Mouse (Mus musculus): ENCODE data around the gene Ap4b1. TPM values are rescaled to one million over a fixed set of nuclear protein-coding genes. Genes with fewer than 3 reads are reported as not detected.
"Not testable (repeated sequence)": the region's sequence is repeated elsewhere in the genome, so short reads cannot be mapped to it uniquely, and the experiment has no call there.

The Ap4b1 gene
- polyA plus RNA-seq, 1 experiment from 2014 or later = 16.3 TPM

GRCm38 (mm10) chr3:103834001-103834400, 24.7 kb downstream of the Ap4b1 start:
- Histone ChIP-seq H3K9me3 (replicated peaks; ENCODE audit: low read length) (no peaks in the 10 kb centered on the region), H3K36me3 (ENCODE audit: insufficient read depth, low read length) (no peaks in the 10 kb centered on the region), H3K27me3 (ENCODE audit: insufficient read depth, low read length) (no peaks in the 10 kb centered on the region), H3K27ac (no peak overlapping the region), H3K4me1 (replicated peaks; ENCODE audit: insufficient read depth, low read length) (no peaks in the 10 kb centered on the region), H3K4me2 (ENCODE audit: low read length) (no peak overlapping the region), H3K9ac (ENCODE audit: low read depth, low read length) (no peak overlapping the region), H3K4me3 (replicated peaks; ENCODE audit: low read depth, low read length) (no peak overlapping the region)
- no peak for ATAC-seq (replicated peaks; ENCODE audit: low FRiP score, low read depth)
- TF ChIP-seq CTCF (IDR thresholded peaks at IDR 0.05; ENCODE audit: low read depth) = no peak
- no peak for DNase-seq (ENCODE audit: low spot score)
- WGBS = 78% methylated on average over 2 of the region's 2 CpGs

GRCm38 (mm10) chr3:103835272-103835950, 26.1 kb downstream of the Ap4b1 start:
- no peak overlapping the region for H3K4me2 ChIP-seq (ENCODE audit: low read length)
- TF ChIP-seq CTCF (IDR thresholded peaks at IDR 0.05; ENCODE audit: low read depth) = no peak
- H3K4me1 ChIP-seq (replicated peaks; ENCODE audit: insufficient read depth, low read length) = no peaks in the 10 kb centered on the region
- H3K27me3 ChIP-seq (ENCODE audit: insufficient read depth, low read length) = no peaks in the 10 kb centered on the region
- no peaks in the 10 kb centered on the region for H3K36me3 ChIP-seq (ENCODE audit: insufficient read depth, low read length)
- H3K27ac ChIP-seq = no peak overlapping the region
- no peak overlapping the region for H3K9ac ChIP-seq (ENCODE audit: low read depth, low read length)
- H3K4me3 ChIP-seq (replicated peaks; ENCODE audit: low read depth, low read length) = no peak overlapping the region
- no peaks in the 10 kb centered on the region for H3K9me3 ChIP-seq (replicated peaks; ENCODE audit: low read length)
- no peak for DNase-seq (ENCODE audit: low spot score)
- WGBS = 79% methylated on average over 6 of the region's 6 CpGs
- ATAC-seq (replicated peaks; ENCODE audit: low FRiP score, low read depth) = no peak

GRCm38 (mm10) chr3:103835951-103836310, 26.6 kb downstream of the Ap4b1 start:
- H3K4me2 ChIP-seq (ENCODE audit: low read length) = no peak overlapping the region
- H3K9me3 ChIP-seq (replicated peaks; ENCODE audit: low read length) = no peaks in the 10 kb centered on the region
- H3K4me3 ChIP-seq (replicated peaks; ENCODE audit: low read depth, low read length) = no peak overlapping the region
- H3K36me3 ChIP-seq (ENCODE audit: insufficient read depth, low read length) = no peaks in the 10 kb centered on the region
- no peaks in the 10 kb centered on the region for H3K27me3 ChIP-seq (ENCODE audit: insufficient read depth, low read length)
- 75% methylated on average over 10 of the region's 10 CpGs for WGBS
- no peak for ATAC-seq (replicated peaks; ENCODE audit: low FRiP score, low read depth)
- no peaks in the 10 kb centered on the region for H3K4me1 ChIP-seq (replicated peaks; ENCODE audit: insufficient read depth, low read length)
- H3K9ac ChIP-seq (ENCODE audit: low read depth, low read length) = no peak overlapping the region
- no peak for DNase-seq (ENCODE audit: low spot score)
- no peak overlapping the region for H3K27ac ChIP-seq
- TF ChIP-seq CTCF (IDR thresholded peaks at IDR 0.05; ENCODE audit: low read depth) = no peak

- H3K27ac ChIP-seq = no peak overlapping the region
- DNase-seq (ENCODE audit: low spot score) = no peak
- no peak for ATAC-seq (replicated peaks; ENCODE audit: low FRiP score, low read depth)
- no peak overlapping the region for H3K4me2 ChIP-seq (ENCODE audit: low read length)
- no peaks in the 10 kb centered on the region for H3K9me3 ChIP-seq (replicated peaks; ENCODE audit: low read length)
- no peak overlapping the region for H3K9ac ChIP-seq (ENCODE audit: low read depth, low read length)
- no peak overlapping the region for H3K4me3 ChIP-seq (replicated peaks; ENCODE audit: low read depth, low read length)
- no peak for TF ChIP-seq CTCF (IDR thresholded peaks at IDR 0.05; ENCODE audit: low read depth)
- no peaks in the 10 kb centered on the region for H3K27me3 ChIP-seq (ENCODE audit: insufficient read depth, low read length)
- no peaks in the 10 kb centered on the region for H3K4me1 ChIP-seq (replicated peaks; ENCODE audit: insufficient read depth, low read length)
- 96% methylated on average over 5 of the region's 5 CpGs for WGBS
- no peaks in the 10 kb centered on the region for H3K36me3 ChIP-seq (ENCODE audit: insufficient read depth, low read length)
These were observed 27.1 kb downstream of the Ap4b1 start for GRCm38 (mm10) chr3:103836453-103836852.

GRCm38 (mm10) chr3:103839711-103840110, 30.4 kb downstream of the Ap4b1 start:
- Histone ChIP-seq H3K27me3 (ENCODE audit: insufficient read depth, low read length) (no peaks in the 10 kb centered on the region), H3K4me2 (ENCODE audit: low read length) (no peak overlapping the region), H3K9me3 (replicated peaks; ENCODE audit: low read length) (no peaks in the 10 kb centered on the region; the same call in 1 of the 2 replicates), H3K27ac (no peak overlapping the region), H3K36me3 (ENCODE audit: insufficient read depth, low read length) (no peaks in the 10 kb centered on the region), H3K4me1 (replicated peaks; ENCODE audit: insufficient read depth, low read length) (no peaks in the 10 kb centered on the region), H3K9ac (ENCODE audit: low read depth, low read length) (no peak overlapping the region), H3K4me3 (replicated peaks; ENCODE audit: low read depth, low read length) (no peak overlapping the region)
- ATAC-seq (replicated peaks; ENCODE audit: low FRiP score, low read depth) (no peak), DNase-seq (ENCODE audit: low spot score) (no peak)
- no peak for TF ChIP-seq CTCF (IDR thresholded peaks at IDR 0.05; ENCODE audit: low read depth)
- WGBS = 83% methylated on average over 6 of the region's 6 CpGs

GRCm38 (mm10) chr3:103840195-103840594, 30.9 kb downstream of the Ap4b1 start:
- not testable (repeated sequence) for ATAC-seq (replicated peaks; ENCODE audit: low FRiP score, low read depth); H3K9me3 ChIP-seq (replicated peaks; ENCODE audit: low read length); H3K27me3 ChIP-seq (ENCODE audit: insufficient read depth, low read length); H3K36me3 ChIP-seq (ENCODE audit: insufficient read depth, low read length); H3K9ac ChIP-seq (ENCODE audit: low read depth, low read length); H3K27ac ChIP-seq; H3K4me1 ChIP-seq (replicated peaks; ENCODE audit: insufficient read depth, low read length); DNase-seq (ENCODE audit: low spot score); H3K4me3 ChIP-seq (replicated peaks; ENCODE audit: low read depth, low read length); H3K4me2 ChIP-seq (ENCODE audit: low read length)
- 96% methylated on average over 3 of the region's 3 CpGs for WGBS

- H3K27ac ChIP-seq; DNase-seq (ENCODE audit: low spot score); ATAC-seq (replicated peaks; ENCODE audit: low FRiP score, low read depth); H3K27me3 ChIP-seq (ENCODE audit: insufficient read depth, low read length); H3K4me2 ChIP-seq (ENCODE audit: low read length); H3K4me1 ChIP-seq (replicated peaks; ENCODE audit: insufficient read depth, low read length); H3K36me3 ChIP-seq (ENCODE audit: insufficient read depth, low read length); H3K4me3 ChIP-seq (replicated peaks; ENCODE audit: low read depth, low read length); H3K9ac ChIP-seq (ENCODE audit: low read depth, low read length); H3K9me3 ChIP-seq (replicated peaks; ENCODE audit: low read length): not testable (repeated sequence)
- 94% methylated on average over 7 of the region's 7 CpGs for WGBS
These were observed 31.6 kb downstream of the Ap4b1 start for GRCm38 (mm10) chr3:103840946-103841345.
